Mouse (Mus musculus) heart, postnatal 0 days (tissue): ENCODE measurements around the gene Doc2a. TPM values are rescaled to one million over a fixed set of nuclear protein-coding genes. Genes with fewer than 3 reads are reported as not detected.

Experiments used
- ATAC-seq: fragments of 200-750 bp; cut with Nextera tagmentation; 2 replicates; pipeline ENCODE4 v1.8.0; 2017; ENCODE audit warnings: low read depth, moderate number of reproducible peaks, moderate library complexity; ENCODE audit not compliant: insufficient read depth
- DNase-seq: peaks from one replicate; pipeline ENCODE4 v3.0.0-alpha.2; 2016; ENCODE audit warnings: low spot score
- H3K27ac ChIP-seq: fragments of 300-500 bp; sonication (generic); 2 replicates; pipeline ENCODE4 v1.5.1; 2014; ENCODE audit warnings: low read depth, mild to moderate bottlenecking
- H3K27me3 ChIP-seq: fragments of 300-500 bp; sonication (generic); 2 replicates; pipeline ENCODE4 v1.6.1; 2014; ENCODE audit warnings: low read length, mixed read lengths; ENCODE audit not compliant: control insufficient read depth, insufficient read depth
- H3K36me3 ChIP-seq: fragments of 300-500 bp; sonication (generic); replicated peaks from 2 replicates; pipeline ENCODE4 v1.6.1; 2014; ENCODE audit warnings: low read length, mixed read lengths; ENCODE audit not compliant: control insufficient read depth, insufficient read depth
- H3K4me1 ChIP-seq: fragments of 300-500 bp; sonication (generic); 2 replicates; pipeline ENCODE4 v1.6.1; 2014; ENCODE audit warnings: antibody characterized with exemption; ENCODE audit not compliant: control insufficient read depth, insufficient read depth
- H3K4me2 ChIP-seq: fragments of 300-500 bp; sonication (generic); 2 replicates; pipeline ENCODE4 v1.6.1; 2014; ENCODE audit warnings: low read depth, mild to moderate bottlenecking, low read length, moderate library complexity
- H3K4me3 ChIP-seq: fragments of 300-500 bp; sonication (generic); 2 replicates; pipeline ENCODE4 v1.5.1; 2014; ENCODE audit warnings: low read depth, low read length
- H3K9ac ChIP-seq: fragments of 300-500 bp; sonication (generic); replicated peaks from 2 replicates; pipeline ENCODE4 v1.6.1; 2014; ENCODE audit warnings: low read depth, low read length, mixed read lengths
- H3K9me3 ChIP-seq: fragments of 300-500 bp; sonication (generic); replicated peaks from 2 replicates; pipeline ENCODE4 v1.6.1; 2016; ENCODE audit warnings: low read length; ENCODE audit not compliant: control insufficient read depth
- CTCF ChIP-seq: IDR thresholded peaks from 2 replicates; pipeline ENCODE4 v1.5.1; 2016; ENCODE audit warnings: antibody characterized with exemption, control low read depth, low read depth
- EP300 ChIP-seq: IDR thresholded peaks from 2 replicates; pipeline ENCODE4 v1.6.1; 2016; ENCODE audit warnings: antibody characterized with exemption, low read depth
- WGBS: fragments of 180-500 bp; shearing (Covaris S2); extraction: QIAGEN DNeasy Blood & Tissue Kit; methylation state at CpG from one replicate; pipeline ENCODE4 v1.1.7; 2014; 5-methylcytosine and 5-hydroxymethylcytosine counted together
- polyA plus RNA-seq: library from polyadenylated mRNA; unstranded; fragments of >200 nt; fragmentation: Nextera tagmentation; extraction: Ambion mirVana; gene quantifications from 2 replicates; pipeline ENCODE4 v1.2.1, GENCODE M21; 2015
- total RNA-seq: library from RNA; depleted of rRNA; stranded (reverse); fragments of >200 nt; gene quantifications from 2 replicates; pipeline ENCODE4 v1.2.3, GENCODE M21; 2014; ENCODE audit warnings: low replicate concordance

Doc2a gene
- total and polyA plus RNA-seq, 2 experiments from 2014 or later: 0.73 TPM; not detected in 1

DNA sequence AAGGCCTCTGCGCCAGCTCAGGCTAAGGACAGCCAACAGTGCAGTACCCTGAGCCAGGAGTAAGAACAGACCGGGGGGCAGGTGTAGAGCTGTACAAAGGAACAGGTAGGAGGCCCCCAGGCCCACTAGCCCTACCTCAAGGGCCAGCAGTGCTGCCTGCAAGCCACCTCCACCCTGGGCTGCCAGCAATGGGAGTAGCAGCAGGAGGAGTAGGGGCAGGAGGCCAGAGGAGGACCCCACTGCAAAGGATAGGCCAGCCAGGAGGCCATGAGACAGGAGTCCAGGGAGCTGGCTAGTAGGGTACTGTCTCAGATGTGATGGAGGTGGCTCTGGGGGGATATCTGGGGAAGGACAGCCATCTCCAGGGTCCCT lies 23.3 kb downstream of the Doc2a start:
- H3K27me3 ChIP-seq: no peaks in the 10 kb centered on the region
- WGBS: 93% methylated on average over 2 of the region's 2 CpGs

DNA sequence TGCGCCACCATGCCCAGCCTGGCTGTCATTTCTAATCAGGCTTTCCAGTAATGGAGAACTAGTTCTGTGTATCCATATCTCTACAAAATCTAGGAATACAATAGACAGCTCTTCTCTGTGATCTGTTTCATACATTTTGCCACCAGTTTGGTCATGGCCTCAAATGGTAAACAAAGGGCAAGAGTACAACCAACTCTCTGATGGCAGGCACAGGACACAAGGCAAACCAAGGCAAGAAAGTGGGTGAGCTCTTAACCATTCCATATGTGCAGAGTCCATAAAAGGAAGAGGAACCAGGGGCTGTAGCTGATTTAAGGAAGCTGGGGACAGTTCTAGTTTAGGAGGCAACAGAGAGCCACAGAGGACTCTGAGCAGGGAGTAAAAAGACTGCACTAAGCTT lies 30.0 kb downstream of the Doc2a start:
- no peaks in the 10 kb centered on the region for H3K27me3 ChIP-seq

More for the DNA sequence above, 23.3 kb downstream of the Doc2a start:
- no peak for TF ChIP-seq EP300
- no peak for TF ChIP-seq CTCF
- ATAC-seq: no peak
- DNase-seq: no peak
- Histone ChIP-seq H3K27ac (no peak overlapping the region), H3K4me2 (no peak overlapping the region), H3K36me3 (peaks cover 100% of the 10 kb centered on the region), H3K9me3 (no peaks in the 10 kb centered on the region), H3K9ac (no peak overlapping the region), H3K4me1 (no peaks in the 10 kb centered on the region), H3K4me3 (no peak overlapping the region)

GRCm38 (mm10) chr7:126881040-126881439 lies 33.8 kb downstream of the Doc2a start:
- DNase-seq: peak; percentile 43
- peaks cover 24% of the 10 kb centered on the region; the same call in 1 of the 2 replicates for H3K4me1 ChIP-seq

More for the DNA sequence above, 30.0 kb downstream of the Doc2a start:
- no peak overlapping the region for H3K27ac ChIP-seq
- no peak overlapping the region for H3K4me3 ChIP-seq
- H3K36me3 ChIP-seq: peaks cover 83% of the 10 kb centered on the region
- 94% methylated on average over 1 of the region's 1 CpGs for WGBS
- no peaks in the 10 kb centered on the region for H3K9me3 ChIP-seq
- H3K4me1 ChIP-seq: peaks cover 11% of the 10 kb centered on the region; the same call in 1 of the 2 replicates
- H3K4me2 ChIP-seq: no peak overlapping the region
- H3K9ac ChIP-seq: no peak overlapping the region
- ATAC-seq (no peak), DNase-seq (no peak)
- TF ChIP-seq CTCF: no peak
- no peak for TF ChIP-seq EP300

GRCm38 (mm10) chr7:126883731-126884181 lies 36.5 kb downstream of the Doc2a start:
- Histone ChIP-seq H3K36me3 (peaks cover 18% of the 10 kb centered on the region), H3K4me3 (peak overlapping the region; percentile 93), H3K9ac (peak overlapping the region; percentile 90), H3K9me3 (no peaks in the 10 kb centered on the region), H3K27me3 (no peaks in the 10 kb centered on the region), H3K4me2 (peak overlapping the region; percentile 97), H3K27ac (peak overlapping the region; percentile 96), H3K4me1 (peaks cover 24% of the 10 kb centered on the region; the same call in 1 of the 2 replicates)
- ATAC-seq (no peak), DNase-seq (peak; percentile 33)
- WGBS: 0% methylated on average over 15 of the region's 15 CpGs
- TF ChIP-seq EP300 (no peak), CTCF (no peak)

More at GRCm38 (mm10) chr7:126881040-126881439, 33.8 kb downstream of the Doc2a start:
- Histone ChIP-seq H3K36me3 (peaks cover 45% of the 10 kb centered on the region), H3K9ac (no peak overlapping the region; the same call in 1 of the 2 replicates), H3K4me2 (peak overlapping the region; percentile 97), H3K4me3 (peak overlapping the region; percentile 93; the same call in 1 of the 2 replicates), H3K27ac (peak overlapping the region; percentile 96), H3K9me3 (no peaks in the 10 kb centered on the region), H3K27me3 (no peaks in the 10 kb centered on the region)
- WGBS: 61% methylated on average over 6 of the region's 6 CpGs
- TF ChIP-seq EP300 (peak; percentile 82; the same call in 1 of the 2 replicates), CTCF (no peak)
- no peak for ATAC-seq

- DNase-seq (peak; percentile 97), ATAC-seq (peak; percentile 95)
- Histone ChIP-seq H3K9ac (peak within 1 kb of the TSS; percentile 90), H3K4me3 (peak within 1 kb of the TSS; percentile 93), H3K36me3 (peaks cover 10% of the 10 kb centered on the region), H3K9me3 (no peaks in the 10 kb centered on the region), H3K27ac (peak within 1 kb of the TSS; percentile 96), H3K27me3 (no peaks in the 10 kb centered on the region), H3K4me2 (peak within 1 kb of the TSS; percentile 97), H3K4me1 (peaks cover 24% of the 10 kb centered on the region; the same call in 1 of the 2 replicates)
- TF ChIP-seq EP300 (no peak), CTCF (peak; percentile 20; the same call in 1 of the 2 replicates)
- under 1% methylated on average over 56 of the region's 56 CpGs for WGBS
Measured at GRCm38 (mm10) chr7:126884286-126885164, 37.3 kb downstream of the Doc2a start, which contains the start of gene Taok2. Gene Taok2 (minus strand): TSS chr7:126884703.
